Mouse (Mus musculus): ENCODE measurements around the gene Slc9a3r2.

The Slc9a3r2 gene

GRCm38 (mm10) chr17:24658017-24658758, 8.1 kb upstream of the Slc9a3r2 start, which contains the start of gene Npw:
Npw (minus strand) TSS chr17:24658457.
- no peak for DNase-seq

GRCm38 (mm10) chr17:24654969-24655368, 4.8 kb upstream of the Slc9a3r2 start:
- no peak for DNase-seq

- DNase-seq, result peak; percentile 73
These were observed 4.0 kb upstream of the Slc9a3r2 start for GRCm38 (mm10) chr17:24653967-24654710.

GRCm38 (mm10) chr17:24651835-24652234, 1.7 kb upstream of the Slc9a3r2 start:
- DNase-seq, result no peak

- DNase-seq, result no peak
These were observed 639 bp upstream of the Slc9a3r2 start for GRCm38 (mm10) chr17:24650766-24651165.

GRCm38 (mm10) chr17:24649581-24650069, 502 bp downstream of the Slc9a3r2 start:
- peak; percentile 87 for DNase-seq

- peak; percentile 69 for DNase-seq
These were observed 1.3 kb downstream of the Slc9a3r2 start for GRCm38 (mm10) chr17:24648731-24649377.

- DNase-seq, result peak; percentile 65
These were observed 2.6 kb downstream of the Slc9a3r2 start for GRCm38 (mm10) chr17:24647493-24647892.

GRCm38 (mm10) chr17:24646381-24646780, 3.7 kb downstream of the Slc9a3r2 start:
- DNase-seq, result no peak

GRCm38 (mm10) chr17:24645916-24646315, 4.2 kb downstream of the Slc9a3r2 start:
- no peak for DNase-seq

- no peak for DNase-seq
These were observed 5.0 kb downstream of the Slc9a3r2 start for GRCm38 (mm10) chr17:24644875-24645721.

- no peak for DNase-seq
These were observed 6.0 kb downstream of the Slc9a3r2 start for GRCm38 (mm10) chr17:24644030-24644715.

GRCm38 (mm10) chr17:24642791-24643343, 7.3 kb downstream of the Slc9a3r2 start:
- DNase-seq, result no peak

GRCm38 (mm10) chr17:24641944-24642343, 8.2 kb downstream of the Slc9a3r2 start:
- DNase-seq, result no peak

GRCm38 (mm10) chr17:24640581-24640980, 9.5 kb downstream of the Slc9a3r2 start:
- no peak for DNase-seq

GRCm38 (mm10) chr17:24640119-24640518, 10.0 kb downstream of the Slc9a3r2 start:
- DNase-seq, result no peak

- DNase-seq, result no peak
These were observed 10.5 kb downstream of the Slc9a3r2 start for GRCm38 (mm10) chr17:24639571-24639988.

- no peak for DNase-seq
These were observed 11.3 kb downstream of the Slc9a3r2 start for GRCm38 (mm10) chr17:24638840-24639239.

- no peak for DNase-seq
These were observed 11.9 kb downstream of the Slc9a3r2 start for GRCm38 (mm10) chr17:24638214-24638613.

GRCm38 (mm10) chr17:24636781-24637481, 13.2 kb downstream of the Slc9a3r2 start:
- no peak for DNase-seq

- no peak for DNase-seq
These were observed 14.4 kb downstream of the Slc9a3r2 start for GRCm38 (mm10) chr17:24635694-24636093.

Measured in cerebellum, adult 9-11 months (tissue).